Mouse (Mus musculus) activated CD4-positive, CD25-positive, alpha-beta regulatory T cell, adult 9 weeks (primary cell): ENCODE results near the gene Eif3a. TPM values are rescaled to one million over a fixed set of nuclear protein-coding genes. Genes with fewer than 3 reads are reported as not detected.

Experiments
- polyA plus RNA-seq: library from polyadenylated mRNA; unstranded; fragments of 100-300 nt; shearing (Covaris generic); gene quantifications from one replicate; pipeline ENCODE4 v1.2.1, GENCODE M21; 2017

The Eif3a gene
- polyA plus RNA-seq, result 144 TPM

DNA sequence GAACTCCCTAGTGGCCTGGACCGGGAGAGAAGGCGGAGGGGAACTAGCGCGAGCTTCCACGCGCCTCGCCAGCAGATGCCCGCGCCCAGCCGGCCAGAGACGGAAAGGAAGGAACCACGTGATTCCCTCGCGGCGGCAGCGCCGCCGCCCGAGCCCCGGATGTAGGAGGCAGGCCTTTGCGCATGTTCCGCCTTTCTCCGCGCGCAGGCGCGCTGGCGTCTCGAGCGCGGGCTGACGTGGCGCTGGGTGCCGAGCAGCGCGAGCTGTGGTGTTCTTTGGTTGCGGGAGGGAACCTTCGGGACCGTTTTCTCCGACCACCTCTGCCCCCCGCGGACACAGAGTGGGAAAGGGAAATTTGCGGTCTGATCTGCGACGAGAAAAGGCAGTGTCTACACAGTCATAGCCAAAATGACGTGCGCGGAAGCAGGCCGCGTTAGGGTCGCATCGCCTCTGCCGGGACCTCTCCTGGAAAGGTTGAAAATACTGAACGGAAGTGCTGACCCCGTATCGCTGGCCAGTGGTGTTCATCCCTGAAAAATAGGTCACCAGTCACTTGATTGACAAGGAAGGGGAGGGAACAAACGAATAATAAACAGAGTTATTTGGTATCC lies at the start of gene Eif3a:
Gene Eif3a (minus strand): TSS at position 108 of the 611 bp plus-strand sequence.

DNA sequence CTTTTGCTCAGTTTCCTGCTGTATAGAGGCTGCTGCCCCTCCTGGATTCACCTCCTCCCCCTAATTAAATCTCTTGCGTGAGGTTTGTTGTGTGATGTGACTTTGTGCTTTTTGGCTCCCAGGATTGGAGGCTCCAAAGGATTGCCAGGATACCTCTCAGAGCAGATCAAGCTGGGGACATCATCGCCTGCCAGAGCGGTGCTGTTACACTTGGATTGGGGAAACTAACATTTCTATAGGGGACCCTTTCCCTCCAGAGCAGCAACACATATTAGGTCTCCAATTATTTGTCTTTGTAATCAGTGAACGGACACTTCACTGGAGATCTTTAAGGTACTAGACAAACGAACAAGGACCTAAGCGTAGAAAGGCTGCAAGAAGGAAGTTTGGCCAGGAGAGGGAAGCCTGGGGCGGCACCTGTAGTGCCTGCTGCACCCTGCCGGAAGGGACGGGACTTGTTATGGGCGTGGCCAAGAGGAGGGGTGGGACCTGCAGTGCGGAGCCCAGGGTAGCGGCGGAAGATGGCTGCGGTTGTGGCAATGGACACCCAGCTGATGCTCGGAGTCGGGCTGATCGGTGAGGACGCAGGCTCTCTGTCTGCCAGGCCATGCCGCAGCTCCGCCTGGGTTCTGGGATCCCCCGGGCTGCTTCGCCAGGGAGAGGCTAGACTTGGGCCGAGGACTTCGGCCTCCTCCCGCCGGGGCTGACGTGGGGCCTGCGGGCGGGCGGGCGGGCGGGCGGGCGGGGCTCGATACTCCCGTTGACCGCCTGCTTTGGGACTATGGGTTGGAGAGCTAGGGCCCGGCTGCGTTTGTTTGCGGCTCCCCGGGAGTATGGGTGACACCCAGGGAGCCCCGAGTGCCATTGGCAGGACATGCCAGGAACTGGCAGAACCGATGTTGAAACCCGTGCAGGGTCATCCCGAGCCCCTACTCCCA lies 20.9 kb upstream of the Eif3a start, which contains the start of gene Fam45a:
Gene Fam45a (plus strand): TSS at position 488 of the 938 bp plus-strand sequence.

DNA sequence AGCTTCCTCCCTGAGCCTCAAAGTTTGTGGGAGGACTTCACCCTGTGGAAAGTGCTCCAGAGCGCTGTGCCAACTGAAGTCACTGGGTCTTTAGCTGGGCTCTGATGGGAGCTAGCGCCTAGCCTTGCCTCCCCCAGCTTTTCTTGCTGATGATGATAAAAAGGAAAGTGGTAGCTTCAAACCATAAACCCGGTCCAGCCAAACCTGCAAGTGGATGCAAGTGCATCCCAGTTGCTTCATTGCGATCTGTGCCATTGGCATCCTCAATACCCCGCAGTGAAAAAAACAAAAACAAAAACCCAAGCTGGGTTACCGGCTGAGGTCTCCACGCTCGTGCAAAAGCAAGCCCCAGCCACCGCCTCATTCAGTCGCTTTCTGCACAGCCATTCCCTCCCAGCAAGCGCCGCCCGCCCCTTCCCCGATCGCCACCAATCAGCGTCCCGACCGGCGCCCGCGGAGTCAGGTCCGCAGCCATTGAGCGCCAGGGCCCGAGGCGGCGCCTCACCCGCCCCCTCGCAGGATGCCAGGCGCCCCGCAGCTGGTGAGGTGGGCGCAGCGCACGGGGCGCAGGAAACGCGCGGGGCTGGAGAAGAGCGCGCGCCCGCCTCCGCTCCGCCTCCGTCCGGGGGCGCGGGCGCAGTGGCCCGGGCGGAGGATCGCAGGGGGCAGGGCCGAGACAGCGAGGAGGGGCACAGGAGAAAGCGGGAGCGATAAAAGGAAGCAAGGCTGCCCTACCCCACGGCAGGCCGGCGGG lies 34.8 kb downstream of the Eif3a start, which contains the start of gene Nanos1:
Gene Nanos1 (plus strand): TSS at position 550 of the 754 bp plus-strand sequence.

Other genes starting within 250 kb of the Eif3a start
- 16.7 TPM for gene Cacul1, start 209.6 kb downstream of the Eif3a start, polyA plus RNA-seq
- 0.53 TPM for gene Nanos1, start 34.7 kb downstream of the Eif3a start, polyA plus RNA-seq
- 50.0 TPM for gene Fam45a, start 20.9 kb upstream of the Eif3a start, polyA plus RNA-seq
- gene Sfxn4, start 70.8 kb upstream of the Eif3a start, polyA plus RNA-seq, result 5.7 TPM
- gene Prdx3, start 83.9 kb upstream of the Eif3a start, polyA plus RNA-seq, result 103 TPM
- 2.5 TPM for gene Grk5, start 99.1 kb upstream of the Eif3a start, polyA plus RNA-seq